Mouse (Mus musculus) cerebellum, adult 2 months (tissue): Measurements from ENCODE around the gene Tubb2b.

Source experiments
- CTCF ChIP-seq: fragments of 200-500 bp; IDR thresholded peaks from 2 replicates; pipeline ENCODE4 v1.5.1; 2011; ENCODE audit warnings: low read depth, mild to moderate bottlenecking, control low read depth, low read length, moderate library complexity, borderline replicate concordance; ENCODE audit not compliant: insufficient read depth
- POLR2A ChIP-seq: fragments of 200-500 bp; IDR thresholded peaks from 2 replicates; pipeline ENCODE4 v1.6.1; 2011; ENCODE audit warnings: low read length, control low read depth, borderline replicate concordance; ENCODE audit not compliant: insufficient read depth

DNA sequence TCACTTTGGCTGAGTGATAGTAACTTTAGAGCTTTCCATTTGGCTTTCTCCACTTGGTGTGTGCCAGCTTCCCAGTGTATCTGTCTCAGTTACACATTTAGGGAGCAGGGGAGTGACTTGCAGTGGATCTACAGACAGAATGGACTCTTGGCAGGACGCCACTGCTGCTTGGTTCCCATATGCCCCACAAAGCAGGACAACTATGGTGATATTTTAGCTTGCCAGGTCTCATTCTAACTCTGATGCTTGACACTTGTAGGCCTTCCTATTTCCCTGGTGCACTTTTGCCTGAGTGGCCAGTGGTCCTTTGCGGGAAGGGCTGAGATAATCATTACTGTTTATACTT, 26.5 kb upstream of the Tubb2b start:
- TF ChIP-seq CTCF (no peak), POLR2A (no peak)
